ENCODE assay signal across 10 mouse cellular contexts in the genomic region with DNA sequence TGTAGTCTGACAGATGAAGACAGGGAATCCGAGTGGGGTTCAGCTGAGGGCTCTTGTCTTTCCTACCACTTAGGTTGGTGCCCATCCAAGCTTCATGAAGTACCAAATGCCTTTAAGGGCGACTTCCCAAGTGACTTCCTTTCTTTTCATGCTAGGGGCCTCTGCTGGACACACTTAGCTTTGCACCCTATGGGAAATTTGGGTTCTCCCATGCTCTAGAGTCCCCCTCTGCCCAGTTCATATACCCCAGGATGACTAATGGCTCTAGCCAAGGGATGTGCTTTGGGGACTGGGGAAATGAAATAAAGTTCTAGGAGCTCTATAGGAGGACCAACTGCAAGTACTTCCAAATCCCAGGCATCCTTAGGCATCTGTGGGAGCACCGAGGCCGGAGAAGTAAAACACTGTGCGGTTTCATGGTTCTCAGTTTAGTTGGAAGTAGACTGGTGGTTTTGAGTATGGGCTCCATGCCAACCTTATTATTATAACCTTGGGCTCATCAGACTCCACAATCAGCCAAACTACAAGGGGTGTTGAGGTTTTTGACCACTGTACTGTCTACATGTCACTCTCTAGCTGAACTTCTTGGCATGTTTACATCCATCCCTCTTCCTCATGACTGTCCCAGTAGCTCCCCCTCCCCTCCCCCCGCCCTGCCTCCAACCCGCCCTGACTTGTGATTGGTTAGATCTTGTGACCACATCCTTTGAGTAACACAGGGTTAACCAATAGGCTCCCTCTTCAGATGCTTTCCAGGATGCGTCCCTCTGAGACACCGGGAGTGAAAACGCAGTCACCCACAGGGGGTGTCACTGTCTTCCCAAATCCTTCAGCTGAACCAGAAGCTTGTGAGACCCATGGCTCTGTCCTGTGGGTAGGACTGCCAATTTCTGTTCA.
DNase-seq lines count a peak whose midpoint lies in the region; ATAC-seq and TF ChIP-seq lines count a peak whose summit lies in the region.
"Had no signal": no experiment of that assay in that cellular context is flagged by ENCODE, and none has a peak within 500 bp of the region (broad histone marks: within the 10 kb centered on the region; RNA-seq: fewer than 3 reads in every experiment).

No protein-coding gene starts in this region.

- H3K27me3 ChIP-seq in hindbrain, postnatal 0 days (ENCODE audit: insufficient read depth, low read length) = no peaks in the 10 kb centered on the region
- no peaks in the 10 kb centered on the region for H3K27me3 ChIP-seq in hindbrain, embryonic 12.5 days
- no peaks in the 10 kb centered on the region for H3K27me3 ChIP-seq in limb, embryonic 11.5 days (ENCODE audit: control insufficient read depth, insufficient read depth, low read length)
- no peaks in the 10 kb centered on the region for H3K27me3 ChIP-seq in forebrain, embryonic 13.5 days
- H3K27me3 ChIP-seq: hindbrain, embryonic 15.5 days had no signal

- WGBS in hindbrain, postnatal 0 days = 71% methylated on average over 10 of the region's 10 CpGs
- 73% methylated on average over 10 of the region's 10 CpGs for WGBS in hindbrain, embryonic 12.5 days
- WGBS in limb, embryonic 11.5 days = 77% methylated on average over 10 of the region's 10 CpGs
- WGBS in forebrain, embryonic 13.5 days = 74% methylated on average over 10 of the region's 10 CpGs

- peak; percentile 25; the same call in 1 of the 2 replicates for TF ChIP-seq CTCF in hindbrain, postnatal 0 days (IDR thresholded peaks at IDR 0.05; ENCODE audit: low read depth)

- H3K4me3 ChIP-seq in hindbrain, postnatal 0 days (ENCODE audit: low read length) = no peak overlapping the region
- no peak overlapping the region for H3K4me3 ChIP-seq in hindbrain, embryonic 12.5 days
- H3K4me3 ChIP-seq in limb, embryonic 11.5 days (ENCODE audit: low read depth, low read length) = no peak overlapping the region
- H3K4me3 ChIP-seq in forebrain, embryonic 13.5 days = no peak overlapping the region
- H3K4me3 ChIP-seq: hindbrain, embryonic 15.5 days; midbrain, embryonic 10.5 days had no signal

- H3K9me3 ChIP-seq in hindbrain, postnatal 0 days (ENCODE audit: low read length) = no peaks in the 10 kb centered on the region; the same call in 1 of the 2 replicates
- no peaks in the 10 kb centered on the region for H3K9me3 ChIP-seq in hindbrain, embryonic 12.5 days (replicated peaks)
- no peaks in the 10 kb centered on the region for H3K9me3 ChIP-seq in limb, embryonic 11.5 days (ENCODE audit: control insufficient read depth, low read length)
- no peaks in the 10 kb centered on the region for H3K9me3 ChIP-seq in forebrain, embryonic 13.5 days (replicated peaks)
- H3K9me3 ChIP-seq: hindbrain, embryonic 15.5 days; midbrain, embryonic 10.5 days had no signal

- no peak for DNase-seq in hindbrain, postnatal 0 days (ENCODE audit: low spot score)
- peak; percentile 17 for DNase-seq in thymus, postnatal 0 days (ENCODE audit: low spot score)
- DNase-seq in thymus, postnatal 10 days (ENCODE audit: low spot score in 2 of 2) = no peak
- peak; percentile 18 for DNase-seq in limb, embryonic 11.5 days (ENCODE audit: low spot score)
- DNase-seq in frontal cortex, postnatal 10 days (ENCODE audit: low spot score in 2 of 2) = no peak
- no peak for DNase-seq in left cerebral cortex, postnatal 4 days

- no peak overlapping the region for H3K27ac ChIP-seq in hindbrain, postnatal 0 days
- no peak overlapping the region for H3K27ac ChIP-seq in hindbrain, embryonic 12.5 days
- no peak overlapping the region for H3K27ac ChIP-seq in limb, embryonic 11.5 days (replicated peaks; ENCODE audit: low read depth, low read length)
- no peak overlapping the region for H3K27ac ChIP-seq in forebrain, embryonic 13.5 days
- H3K27ac ChIP-seq: hindbrain, embryonic 15.5 days; midbrain, embryonic 10.5 days had no signal

- no peaks in the 10 kb centered on the region for H3K36me3 ChIP-seq in hindbrain, postnatal 0 days (ENCODE audit: insufficient read depth, low read length)
- H3K36me3 ChIP-seq in hindbrain, embryonic 12.5 days = no peaks in the 10 kb centered on the region
- no peaks in the 10 kb centered on the region for H3K36me3 ChIP-seq in limb, embryonic 11.5 days (ENCODE audit: control insufficient read depth, insufficient read depth, low read length)
- no peaks in the 10 kb centered on the region for H3K36me3 ChIP-seq in forebrain, embryonic 13.5 days (ENCODE audit: poor library complexity, severe bottlenecking)
- H3K36me3 ChIP-seq: hindbrain, embryonic 15.5 days; midbrain, embryonic 10.5 days had no signal

- intact Hi-C loops in left cerebral cortex, postnatal 4 days (cut with DNase I) = loop anchor here (5.0 kb wide), 1 partner anchor 63 kb away; no protein-coding TSS in a partner anchor

- no peak overlapping the region for H3K4me2 ChIP-seq in hindbrain, postnatal 0 days (ENCODE audit: low read depth, low read length)
- no peak overlapping the region for H3K4me2 ChIP-seq in hindbrain, embryonic 12.5 days (replicated peaks)
- H3K4me2 ChIP-seq in limb, embryonic 11.5 days (ENCODE audit: low read depth, severe bottlenecking) = no peak overlapping the region
- no peak overlapping the region for H3K4me2 ChIP-seq in forebrain, embryonic 13.5 days
- H3K4me2 ChIP-seq: hindbrain, embryonic 15.5 days had no signal

- ATAC-seq in hindbrain, postnatal 0 days = no peak
- no peak for ATAC-seq in hindbrain, embryonic 12.5 days (ENCODE audit: low FRiP score)
- ATAC-seq in limb, embryonic 11.5 days (ENCODE audit: insufficient number of reproducible peaks, low FRiP score, low TSS enrichment, low read depth) = no peak
- no peak for ATAC-seq in forebrain, embryonic 13.5 days

- H3K9ac ChIP-seq in hindbrain, postnatal 0 days (replicated peaks; ENCODE audit: low read length) = no peak overlapping the region
- no peak overlapping the region for H3K9ac ChIP-seq in hindbrain, embryonic 12.5 days
- no peak overlapping the region for H3K9ac ChIP-seq in limb, embryonic 11.5 days (ENCODE audit: low read length)
- no peak overlapping the region for H3K9ac ChIP-seq in forebrain, embryonic 13.5 days
- H3K9ac ChIP-seq: hindbrain, embryonic 15.5 days had no signal

- H3K4me1 ChIP-seq in hindbrain, postnatal 0 days (ENCODE audit: insufficient read depth, low read length) = no peaks in the 10 kb centered on the region
- H3K4me1 ChIP-seq in hindbrain, embryonic 12.5 days = 0 out of 2 replicates have a peak, but pooled peaks cover 3% of the 10 kb centered on the region
- H3K4me1 ChIP-seq in limb, embryonic 11.5 days (ENCODE audit: control insufficient read depth, insufficient read depth, low read length) = no peaks in the 10 kb centered on the region
- H3K4me1 ChIP-seq in forebrain, embryonic 13.5 days = no peaks in the 10 kb centered on the region
- H3K4me1 ChIP-seq: hindbrain, embryonic 15.5 days; midbrain, embryonic 10.5 days had no signal

Comparison
In these comparisons a context has a peak if more than half of its experiments do, and no peak if none do; other contexts are left out.
1. DNase-seq: peak in thymus, postnatal 0 days (single experiment) and limb, embryonic 11.5 days (single experiment); none in hindbrain, postnatal 0 days (single experiment), thymus, postnatal 10 days (0 of 2), frontal cortex, postnatal 10 days (0 of 2) and left cerebral cortex, postnatal 4 days (single experiment).